Mouse (Mus musculus) spleen, postnatal 14 days (tissue): ENCODE results near the gene Zfp800.

ENCODE experiments used
- DNase-seq, 2 experiments: peaks; one replicate each; pipeline ENCODE4 v3.0.0; 2021 to 2022; ENCODE audit warnings: low spot score in 2 of 2

Gene Zfp800

GRCm38 (mm10) chr6:28396051-28396852 is 1.6 kb downstream of the Zfp800 start:
- DNase-seq, result no peak

DNA sequence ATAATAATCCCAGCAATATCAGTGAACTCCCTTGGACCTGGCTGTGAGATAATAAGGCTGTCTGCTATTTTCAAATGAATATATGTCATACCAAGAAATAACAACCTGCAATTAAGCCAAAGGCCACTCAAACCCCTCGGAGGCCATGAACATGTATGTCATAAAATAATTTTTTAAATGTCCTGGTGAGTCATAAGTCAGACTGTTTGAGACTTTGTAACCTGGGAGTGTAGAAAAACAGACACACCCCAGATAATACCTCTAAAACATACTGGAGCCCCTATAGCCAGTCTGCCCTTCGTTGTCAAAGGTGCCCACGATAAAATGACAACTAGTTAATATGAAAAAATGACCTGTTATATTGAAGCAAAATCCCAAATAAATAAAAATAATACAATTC is 8.8 kb downstream of the Zfp800 start:
- no peak for DNase-seq

DNA sequence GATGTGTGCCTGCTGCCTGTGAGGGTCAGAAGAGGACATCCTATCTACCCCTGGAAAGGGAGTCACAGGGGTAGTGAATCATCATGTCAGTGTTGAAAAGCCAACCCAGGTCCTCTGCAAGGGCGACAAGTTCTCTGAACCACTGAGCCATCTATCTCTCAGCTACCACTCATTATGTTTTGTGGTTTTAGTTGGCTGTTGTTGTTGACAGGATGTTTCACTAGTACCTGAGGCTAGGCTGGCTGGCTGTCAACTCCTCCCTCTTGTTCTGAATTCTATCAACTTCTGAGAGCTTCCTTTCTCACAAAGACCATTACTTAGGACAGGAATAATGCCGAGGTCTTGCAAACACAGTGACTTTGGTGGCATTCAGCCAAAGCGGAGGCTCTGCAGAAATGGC is 12.6 kb downstream of the Zfp800 start:
- DNase-seq, result no peak

GRCm38 (mm10) chr6:28381983-28382382 is 15.8 kb downstream of the Zfp800 start:
- DNase-seq, result no peak

- DNase-seq, result no peak
These were observed 27.7 kb downstream of the Zfp800 start for GRCm38 (mm10) chr6:28369966-28370683.

DNA sequence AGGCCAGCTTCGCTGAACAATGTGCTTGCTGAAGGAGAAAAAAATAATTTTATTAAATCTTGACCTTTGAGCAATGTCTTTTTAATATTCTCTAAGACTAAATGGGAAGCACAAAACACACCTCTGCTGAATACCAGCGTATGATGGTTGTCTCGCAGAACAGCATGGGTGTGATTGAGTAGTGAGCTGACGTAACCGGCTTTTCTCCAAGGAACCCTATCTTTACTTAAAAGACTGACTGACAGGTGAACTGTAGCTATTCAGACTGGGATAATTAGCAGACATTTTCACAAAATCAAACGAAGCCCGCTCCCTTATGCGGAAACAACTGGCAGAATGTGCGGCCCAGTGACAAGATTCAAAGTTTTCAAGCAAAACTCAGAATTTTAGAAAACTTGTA is 30.2 kb downstream of the Zfp800 start:
- no peak for DNase-seq

GRCm38 (mm10) chr6:28351066-28351465 is 46.7 kb downstream of the Zfp800 start:
- DNase-seq, result no peak

DNA sequence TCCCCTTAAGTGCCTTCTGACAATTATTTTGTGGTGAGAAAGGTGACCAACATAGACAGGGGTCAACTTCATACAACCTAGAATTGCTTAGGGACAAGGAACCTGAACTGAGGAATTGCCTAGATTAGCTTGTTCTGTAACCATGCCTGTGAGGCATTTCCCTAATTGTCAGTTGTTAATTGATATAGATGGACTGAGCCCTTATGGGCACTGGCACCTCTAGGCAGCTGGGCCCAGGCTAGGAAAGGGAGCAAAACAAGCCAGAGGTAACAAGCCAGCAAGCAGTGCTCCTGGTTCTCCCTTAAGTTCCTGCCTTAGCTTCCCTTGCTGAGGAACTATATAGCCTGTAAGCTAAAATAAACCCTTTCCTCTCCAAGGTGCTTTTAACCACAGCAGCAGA is 52.1 kb downstream of the Zfp800 start:
- no peak for DNase-seq

- DNase-seq, result no peak
These were observed 52.6 kb downstream of the Zfp800 start for GRCm38 (mm10) chr6:28345181-28345580.

- no peak for DNase-seq
These were observed 54.9 kb downstream of the Zfp800 start for GRCm38 (mm10) chr6:28342863-28343262.

- DNase-seq, result no peak
These were observed 56.6 kb downstream of the Zfp800 start for GRCm38 (mm10) chr6:28341174-28341573.

- DNase-seq, result no peak
These were observed 58.4 kb downstream of the Zfp800 start for GRCm38 (mm10) chr6:28339410-28339809.

GRCm38 (mm10) chr6:28333696-28334095 is 64.1 kb downstream of the Zfp800 start:
- no peak for DNase-seq

- no peak for DNase-seq
These were observed 65.3 kb downstream of the Zfp800 start for GRCm38 (mm10) chr6:28332546-28332945.

DNA sequence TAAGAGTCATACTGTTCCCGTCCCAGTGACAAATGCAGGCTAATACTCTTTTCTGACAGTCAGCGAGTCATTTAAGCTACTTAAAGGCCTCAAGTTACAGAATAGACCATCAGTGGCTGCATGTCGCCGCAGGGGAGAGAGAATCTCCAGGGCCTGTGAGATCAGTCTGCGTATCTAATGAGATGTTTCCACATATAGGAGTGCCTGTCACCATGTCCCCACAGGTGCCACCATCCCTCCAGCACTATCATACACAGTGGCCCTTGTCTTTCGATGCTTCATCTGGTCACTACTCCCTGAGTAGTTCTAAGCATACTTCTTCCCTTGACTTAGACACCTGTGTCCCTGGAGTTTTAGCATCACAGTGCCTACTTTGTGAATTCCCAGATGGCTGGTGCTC is 68.0 kb downstream of the Zfp800 start:
- DNase-seq, result no peak

DNA sequence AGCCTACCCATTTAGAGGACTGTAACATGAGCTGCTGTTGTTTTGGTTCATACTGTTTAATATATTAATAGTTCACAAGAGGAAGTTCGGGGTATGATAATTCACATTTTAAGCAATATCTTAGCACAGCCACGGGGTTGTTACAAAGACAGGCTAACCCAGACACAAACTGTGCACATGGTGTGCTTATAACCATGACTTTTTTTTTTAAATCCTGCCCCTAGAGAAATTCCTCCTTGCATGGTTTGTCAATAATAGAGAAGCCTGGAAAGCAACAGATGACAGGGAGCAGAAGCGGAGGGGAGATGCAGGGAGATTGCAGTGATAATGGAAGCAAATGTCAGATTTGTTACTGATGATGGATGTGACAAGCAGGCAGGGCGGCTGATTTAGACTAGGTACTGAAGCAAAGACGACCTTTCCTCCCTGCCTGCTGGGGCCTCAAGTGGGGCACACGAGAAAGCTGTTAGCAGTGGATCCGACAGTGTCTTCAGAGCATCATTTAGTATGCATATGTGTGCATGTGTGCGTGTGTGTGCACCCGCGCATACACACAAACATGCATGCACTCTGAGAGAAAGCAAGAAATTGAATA is 68.7 kb downstream of the Zfp800 start:
- DNase-seq, result no peak

GRCm38 (mm10) chr6:28326720-28327119 is 71.1 kb downstream of the Zfp800 start:
- DNase-seq, result no peak

DNA sequence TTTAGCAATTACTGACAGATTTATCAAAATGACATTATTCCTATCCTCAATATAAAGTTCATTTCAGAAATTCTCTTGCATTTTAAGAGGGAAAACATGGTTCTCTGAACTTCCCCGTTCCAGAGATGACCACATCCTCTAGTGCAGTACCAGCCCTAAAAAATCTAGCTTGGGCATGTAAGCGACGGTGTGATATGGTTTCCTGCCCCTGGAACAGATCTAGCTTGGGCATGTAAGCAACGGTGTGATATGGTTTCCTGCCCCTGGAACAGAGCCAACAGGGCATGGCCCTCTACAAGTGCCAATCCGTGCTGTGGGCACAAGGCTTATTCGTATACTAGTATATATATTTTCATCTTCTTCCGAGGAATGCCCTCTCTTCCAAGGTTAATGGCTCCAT is 75.4 kb downstream of the Zfp800 start:
- DNase-seq, result no peak

GRCm38 (mm10) chr6:28319648-28320270 is 78.0 kb downstream of the Zfp800 start:
- DNase-seq, result no peak

- DNase-seq, result no peak
These were observed 78.8 kb downstream of the Zfp800 start for GRCm38 (mm10) chr6:28318820-28319573.

- DNase-seq, result no peak
These were observed 82.6 kb downstream of the Zfp800 start for GRCm38 (mm10) chr6:28315208-28315607.

DNA sequence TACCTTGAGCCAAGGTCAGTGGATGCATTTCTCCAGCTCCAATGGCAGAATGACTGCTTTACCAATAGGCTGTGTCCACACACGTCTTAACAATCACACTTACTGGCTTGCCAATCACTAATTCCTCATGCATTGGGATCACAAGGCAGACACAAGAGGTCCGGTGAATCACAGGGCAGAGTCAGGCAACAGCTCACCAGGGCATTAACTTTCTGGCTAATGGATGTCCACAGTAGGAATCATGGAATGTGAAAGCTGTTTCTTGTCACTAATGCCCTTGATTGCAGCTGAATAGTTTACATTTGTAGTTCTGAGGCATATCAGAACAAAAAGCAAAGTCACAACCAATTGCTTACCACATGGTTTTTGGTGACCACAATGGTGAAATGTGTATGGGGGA is 85.7 kb downstream of the Zfp800 start:
- no peak for DNase-seq
